Mouse (Mus musculus) bone marrow, adult 2 months (tissue): Measurements from ENCODE around the gene Nup188.

Experiments
- CTCF ChIP-seq: fragments of 200-500 bp; IDR thresholded peaks from 2 replicates; pipeline ENCODE4 v1.5.1; 2011; ENCODE audit warnings: low read length, control low read depth; ENCODE audit not compliant: control insufficient read depth, insufficient read depth
- POLR2A ChIP-seq: fragments of 200-500 bp; IDR thresholded peaks from 2 replicates; pipeline ENCODE4 v1.6.1; 2011; ENCODE audit warnings: low read depth, mild to moderate bottlenecking, control low read depth, low read length, borderline replicate concordance; ENCODE audit not compliant: control insufficient read depth

GRCm38 (mm10) chr2:30328791-30329190 lies 42.6 kb downstream of the Nup188 start:
- TF ChIP-seq CTCF (no peak), POLR2A (no peak)
